Mouse (Mus musculus): ENCODE results near the gene Fgfr2. TPM values are rescaled to one million over a fixed set of nuclear protein-coding genes. Genes with fewer than 3 reads are reported as not detected.
A peak's percentile ranks its signal among the peaks of the same experiment; 100 is the strongest.

Fgfr2 gene
- polyA plus RNA-seq, 1 experiment, result 114 TPM

DNA sequence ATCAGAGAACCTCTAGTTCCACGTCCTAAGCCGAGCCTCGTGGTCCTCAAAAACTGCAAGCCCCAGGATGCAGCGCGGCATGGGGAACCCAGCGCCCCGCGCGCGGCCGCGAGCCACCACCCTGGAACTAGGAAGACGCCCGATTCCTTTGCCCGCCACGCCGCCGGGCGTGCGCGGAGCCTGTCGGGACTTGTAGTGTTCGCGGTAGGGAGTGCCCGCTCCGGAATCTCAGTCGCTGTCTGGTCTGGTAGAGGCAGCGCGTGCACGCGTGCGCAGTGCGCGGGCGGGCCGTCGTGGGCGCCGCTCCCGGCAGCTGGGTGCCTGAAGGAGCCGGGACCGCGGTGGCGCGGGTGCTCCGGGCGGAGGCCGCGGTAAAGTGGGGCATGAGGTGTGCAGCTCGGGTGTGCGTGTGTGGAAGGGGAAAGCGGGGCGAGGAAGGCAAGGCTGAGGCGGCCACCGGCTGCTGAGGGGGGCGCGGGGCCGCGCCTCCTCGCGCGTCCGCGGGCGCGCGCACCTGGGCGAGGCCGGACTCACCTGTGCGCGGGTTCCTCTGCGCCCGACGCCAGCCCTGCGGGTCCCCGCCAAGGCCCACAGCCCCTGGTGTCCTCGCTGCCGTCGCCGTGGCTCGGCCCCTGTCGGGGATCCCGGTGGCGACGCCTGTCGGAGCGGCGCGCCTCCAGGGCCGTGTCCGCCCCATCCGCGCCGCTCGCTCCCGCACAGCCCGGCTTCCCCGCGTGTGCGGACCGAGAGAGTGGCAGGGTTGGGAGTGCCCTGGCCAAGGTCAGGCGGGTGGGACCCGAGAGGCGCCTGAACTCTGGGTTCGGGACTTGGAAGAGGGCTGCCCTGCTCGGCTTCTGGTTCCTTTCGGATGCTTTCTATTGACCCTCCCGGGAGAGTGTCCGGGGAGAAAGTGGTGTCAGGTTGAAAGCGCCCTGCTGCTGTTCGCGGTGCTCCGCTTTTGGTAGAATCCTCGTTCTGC is 2257.2 kb downstream of the Fgfr2 start, which contains the start of gene Plekha1:
Plekha1 (plus strand) TSS at position 144 of the 979 bp plus-strand sequence.
- H3K4me3 ChIP-seq (replicated peaks; ENCODE audit: extremely low read depth, low read depth, low read length), result peak within 1 kb of the TSS; percentile 98
- TF ChIP-seq POLR2A (IDR thresholded peaks at IDR 0.05; ENCODE audit: borderline replicate concordance, extremely low read depth, low read depth, low read length) (peak; percentile 58; the same call in 1 of the 2 replicates), CTCF (IDR thresholded peaks at IDR 0.05; ENCODE audit: insufficient read depth, low read length) (no peak)
- peak; percentile 93 for DNase-seq
- H3K4me1 ChIP-seq (ENCODE audit: control insufficient read depth, insufficient read depth, low read length), result peaks cover 8% of the 10 kb centered on the region
- WGBS, result under 1% methylated on average over 109 of the region's 114 CpGs

DNA sequence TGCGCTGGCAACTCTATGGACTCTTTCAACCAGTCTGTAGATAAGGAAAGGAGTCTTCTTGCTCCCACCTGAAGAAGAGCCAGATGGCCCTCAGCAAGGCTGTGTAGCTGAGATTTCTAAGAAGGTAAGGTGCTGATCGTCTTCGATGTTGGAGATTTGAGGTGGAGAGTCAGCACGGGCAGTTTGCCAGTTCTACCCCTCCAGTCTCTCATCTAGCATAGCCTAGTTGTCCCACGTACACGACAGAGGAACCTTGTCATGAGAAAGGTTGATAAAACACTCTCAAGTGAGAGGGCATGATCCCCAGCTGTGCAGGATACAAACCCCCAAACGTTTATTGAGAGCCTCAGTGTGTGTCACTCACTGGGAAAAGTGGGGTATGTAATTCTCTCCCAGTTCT is 2258.4 kb downstream of the Fgfr2 start:
- DNase-seq, result no peak
- TF ChIP-seq CTCF (IDR thresholded peaks at IDR 0.05; ENCODE audit: insufficient read depth, low read length) (no peak), POLR2A (IDR thresholded peaks at IDR 0.05; ENCODE audit: borderline replicate concordance, extremely low read depth, low read depth, low read length) (no peak)
- no peak overlapping the region for H3K4me3 ChIP-seq (replicated peaks; ENCODE audit: extremely low read depth, low read depth, low read length)
- H3K4me1 ChIP-seq (ENCODE audit: control insufficient read depth, insufficient read depth, low read length), result peaks cover 4% of the 10 kb centered on the region
- 72% methylated on average over 7 of the region's 7 CpGs for WGBS

DNA sequence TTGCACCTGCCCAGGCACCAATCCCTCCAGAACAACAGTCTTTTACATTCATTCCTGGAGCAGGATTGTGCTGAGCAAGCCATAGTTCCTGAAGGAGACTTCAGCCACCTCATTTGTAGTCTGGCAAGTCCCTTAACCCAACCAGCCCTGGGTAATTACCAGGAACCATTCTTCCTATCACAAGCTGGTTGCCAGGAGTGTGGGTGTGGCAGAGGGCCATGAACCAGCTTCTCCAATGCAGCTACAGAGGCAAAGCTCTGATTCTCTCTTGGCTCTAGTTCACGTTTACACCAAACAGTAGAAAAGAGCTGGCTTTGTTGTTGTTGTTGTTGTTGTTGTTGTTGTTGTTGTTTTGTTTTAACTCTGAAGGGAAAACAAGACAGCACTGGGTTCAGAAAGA is 2260.6 kb downstream of the Fgfr2 start:
- no peak for TF ChIP-seq POLR2A (IDR thresholded peaks at IDR 0.05; ENCODE audit: borderline replicate concordance, extremely low read depth, low read depth, low read length)
- TF ChIP-seq CTCF (IDR thresholded peaks at IDR 0.05; ENCODE audit: insufficient read depth, low read length), result no peak
- peaks cover 3% of the 10 kb centered on the region; the same call in 1 of the 2 replicates for H3K4me1 ChIP-seq (ENCODE audit: control insufficient read depth, insufficient read depth, low read length)
- no peak overlapping the region for H3K4me3 ChIP-seq (replicated peaks; ENCODE audit: extremely low read depth, low read depth, low read length)
- no peak for DNase-seq
- 41% methylated on average over 1 of the region's 1 CpGs for WGBS

DNA sequence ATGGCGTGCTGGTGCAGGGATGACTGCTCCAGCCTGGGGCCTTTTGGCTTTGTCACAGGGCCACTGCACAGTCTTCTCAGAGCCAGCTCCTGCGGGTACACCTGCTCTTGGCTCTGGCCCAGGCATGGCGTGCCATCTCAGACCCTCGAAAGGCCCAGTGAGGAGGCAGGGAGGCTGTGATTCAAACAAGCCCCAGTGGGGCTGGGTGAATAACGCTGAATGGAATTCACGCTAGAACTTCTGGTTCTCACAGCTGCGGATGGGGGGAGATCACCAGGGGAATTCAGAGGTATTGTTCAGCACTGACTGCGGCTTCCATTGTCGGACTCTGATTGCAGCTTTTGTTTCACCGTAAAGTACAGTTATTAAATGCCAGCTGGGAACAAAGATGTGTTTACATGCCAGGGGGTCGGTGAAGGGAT is 2262.4 kb downstream of the Fgfr2 start:
- WGBS, result 35% methylated on average over 11 of the region's 11 CpGs
- no peak for DNase-seq
- no peak overlapping the region for H3K4me3 ChIP-seq (replicated peaks; ENCODE audit: extremely low read depth, low read depth, low read length)
- TF ChIP-seq CTCF (IDR thresholded peaks at IDR 0.05; ENCODE audit: insufficient read depth, low read length) (no peak), POLR2A (IDR thresholded peaks at IDR 0.05; ENCODE audit: borderline replicate concordance, extremely low read depth, low read depth, low read length) (no peak)
- H3K4me1 ChIP-seq (ENCODE audit: control insufficient read depth, insufficient read depth, low read length), result no peaks in the 10 kb centered on the region

DNA sequence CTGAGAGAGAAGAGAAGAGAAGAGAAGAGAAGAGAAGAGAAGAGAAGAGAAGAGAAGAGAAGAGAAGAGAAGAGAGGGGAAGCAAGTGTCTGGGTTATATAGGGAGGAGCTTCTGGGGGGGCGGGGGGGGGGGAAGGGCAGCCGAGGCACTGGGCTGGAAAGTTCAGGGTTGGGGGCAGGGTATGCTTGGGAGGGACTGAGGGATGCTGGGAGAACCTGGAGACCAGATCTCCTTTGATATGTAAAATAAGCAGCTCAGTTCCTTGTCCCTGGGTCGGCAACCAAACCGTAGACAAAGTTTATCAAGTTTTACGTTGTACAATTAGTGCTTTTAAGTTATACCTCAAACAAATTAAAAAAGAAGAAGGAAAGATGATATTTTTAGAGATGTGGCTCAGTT is 2263.2 kb downstream of the Fgfr2 start:
- no peaks in the 10 kb centered on the region for H3K4me1 ChIP-seq (ENCODE audit: control insufficient read depth, insufficient read depth, low read length)
- DNase-seq, result no peak
- TF ChIP-seq POLR2A (IDR thresholded peaks at IDR 0.05; ENCODE audit: borderline replicate concordance, extremely low read depth, low read depth, low read length) (no peak), CTCF (IDR thresholded peaks at IDR 0.05; ENCODE audit: insufficient read depth, low read length) (no peak)
- 79% methylated on average over 5 of the region's 5 CpGs for WGBS
- H3K4me3 ChIP-seq (replicated peaks; ENCODE audit: extremely low read depth, low read depth, low read length), result no peak overlapping the region

DNA sequence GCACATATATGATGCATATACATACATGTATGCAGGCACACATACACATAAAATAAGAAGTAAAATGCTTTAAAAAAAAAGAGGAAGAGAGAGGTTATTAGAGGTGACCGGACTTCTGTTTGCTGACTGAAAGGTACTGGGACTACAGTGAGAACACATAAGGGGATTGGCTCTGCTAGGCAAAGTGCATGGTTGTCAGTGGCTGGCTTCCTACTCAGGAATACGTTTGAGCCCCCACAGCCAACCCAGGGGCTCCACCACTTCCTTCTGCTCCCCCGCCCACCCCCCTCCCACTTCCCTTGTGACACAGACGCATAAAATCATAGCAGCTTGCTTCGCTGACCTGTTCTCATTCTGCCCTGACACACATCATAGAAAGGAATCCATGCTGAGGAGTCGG is 2265.2 kb downstream of the Fgfr2 start:
- TF ChIP-seq POLR2A (IDR thresholded peaks at IDR 0.05; ENCODE audit: borderline replicate concordance, extremely low read depth, low read depth, low read length) (no peak), CTCF (IDR thresholded peaks at IDR 0.05; ENCODE audit: insufficient read depth, low read length) (no peak)
- no peak overlapping the region for H3K4me3 ChIP-seq (replicated peaks; ENCODE audit: extremely low read depth, low read depth, low read length)
- 68% methylated on average over 6 of the region's 6 CpGs for WGBS
- DNase-seq, result no peak
- H3K4me1 ChIP-seq (ENCODE audit: control insufficient read depth, insufficient read depth, low read length), result no peaks in the 10 kb centered on the region

DNA sequence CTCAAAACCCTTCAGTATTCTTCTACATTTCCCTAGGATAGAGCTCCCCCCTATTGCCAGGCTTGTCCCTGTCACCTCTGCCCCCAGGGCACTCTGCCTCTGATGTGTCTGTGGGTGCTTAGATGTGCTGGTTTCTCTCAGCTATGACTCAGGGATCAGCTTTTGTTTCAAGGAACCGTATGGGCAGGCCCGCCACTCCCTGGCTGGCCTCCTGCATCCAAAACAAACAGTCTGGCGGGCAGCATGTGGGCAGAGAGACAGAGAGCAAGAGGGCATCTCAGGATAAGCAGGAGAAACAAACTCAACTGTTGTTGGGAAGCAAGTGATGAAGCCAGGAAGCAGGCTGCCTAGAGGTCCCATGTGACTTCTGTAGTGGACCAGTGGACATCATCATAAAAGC is 2267.5 kb downstream of the Fgfr2 start:
- WGBS, result 8% methylated on average over 3 of the region's 3 CpGs
- Histone ChIP-seq H3K4me3 (replicated peaks; ENCODE audit: extremely low read depth, low read depth, low read length) (no peak overlapping the region), H3K4me1 (ENCODE audit: control insufficient read depth, insufficient read depth, low read length) (no peaks in the 10 kb centered on the region)
- TF ChIP-seq POLR2A (IDR thresholded peaks at IDR 0.05; ENCODE audit: borderline replicate concordance, extremely low read depth, low read depth, low read length) (no peak), CTCF (IDR thresholded peaks at IDR 0.05; ENCODE audit: insufficient read depth, low read length) (no peak)
- peak; percentile 45 for DNase-seq

DNA sequence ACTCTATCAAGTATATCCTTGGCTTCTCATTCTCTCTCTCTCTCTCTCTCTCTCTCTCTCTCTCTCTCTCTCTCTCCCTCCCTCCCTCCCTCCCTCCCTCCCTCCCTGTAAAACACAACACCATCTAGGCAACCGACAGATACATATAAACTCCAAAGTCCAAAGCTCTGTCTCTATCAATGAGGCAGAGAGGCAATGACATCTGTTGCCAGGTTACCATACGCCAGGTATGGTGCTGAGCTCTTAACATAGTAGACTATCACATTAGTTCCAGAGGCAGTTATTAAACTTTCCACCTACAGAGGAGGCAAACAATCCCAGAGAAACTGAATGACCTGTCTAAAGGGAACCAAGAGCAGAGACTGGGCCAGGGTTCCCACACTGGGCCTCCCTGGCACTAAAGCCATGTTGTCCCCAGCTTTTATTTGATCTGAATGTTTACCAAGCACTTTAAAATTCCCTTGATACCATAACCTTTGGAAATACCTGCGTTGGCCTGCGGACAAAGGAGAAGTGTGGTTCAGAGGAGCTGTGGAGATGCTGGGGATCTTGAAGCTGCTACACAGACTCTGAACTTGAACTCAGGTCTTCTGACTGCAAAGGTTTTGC is 2268.4 kb downstream of the Fgfr2 start:
- no peaks in the 10 kb centered on the region for H3K4me1 ChIP-seq (ENCODE audit: control insufficient read depth, insufficient read depth, low read length)
- TF ChIP-seq CTCF (IDR thresholded peaks at IDR 0.05; ENCODE audit: insufficient read depth, low read length) (no peak), POLR2A (IDR thresholded peaks at IDR 0.05; ENCODE audit: borderline replicate concordance, extremely low read depth, low read depth, low read length) (no peak)
- H3K4me3 ChIP-seq (replicated peaks; ENCODE audit: extremely low read depth, low read depth, low read length), result no peak overlapping the region
- DNase-seq, result peak; percentile 52
- 72% methylated on average over 4 of the region's 4 CpGs for WGBS

DNA sequence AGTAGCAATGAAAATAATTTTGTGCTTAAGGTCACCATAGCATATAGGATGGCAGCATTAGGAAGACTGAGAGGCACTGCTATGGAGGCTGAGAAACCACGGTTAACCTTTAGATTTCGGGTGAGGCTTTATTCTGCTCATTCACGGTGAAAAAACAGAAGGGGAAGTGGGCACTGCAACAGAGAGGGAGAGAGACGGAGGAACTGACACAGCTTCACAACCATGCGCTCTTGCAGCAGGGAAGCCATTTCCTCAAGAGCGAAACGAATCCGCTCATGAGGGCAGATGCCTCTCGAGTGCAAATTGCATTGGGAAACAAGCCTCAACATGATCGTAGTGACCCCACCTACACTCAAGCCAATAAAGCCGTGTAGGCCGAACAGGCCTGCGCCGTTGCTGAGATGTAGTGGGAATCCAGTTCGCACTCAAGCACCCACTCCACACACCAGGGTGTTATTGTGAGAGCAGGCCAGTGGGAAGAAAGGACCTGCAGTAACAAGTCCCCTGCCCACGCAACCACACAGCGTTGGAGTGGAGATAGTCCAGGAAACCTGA is 2275.9 kb downstream of the Fgfr2 start:
- Histone ChIP-seq H3K4me3 (replicated peaks; ENCODE audit: extremely low read depth, low read depth, low read length) (no peak overlapping the region), H3K4me1 (ENCODE audit: control insufficient read depth, insufficient read depth, low read length) (no peaks in the 10 kb centered on the region)
- TF ChIP-seq POLR2A (IDR thresholded peaks at IDR 0.05; ENCODE audit: borderline replicate concordance, extremely low read depth, low read depth, low read length), result no peak
- TF ChIP-seq CTCF (IDR thresholded peaks at IDR 0.05; ENCODE audit: insufficient read depth, low read length), result no peak
- peak; percentile 25 for DNase-seq
- WGBS, result 59% methylated on average over 17 of the region's 17 CpGs
